Mouse (Mus musculus) activated CD4-positive, CD25-positive, alpha-beta regulatory T cell, adult 9 weeks (primary cell): ENCODE data around the gene Zfp120. TPM values are rescaled to one million over a fixed set of nuclear protein-coding genes. Genes with fewer than 3 reads are reported as not detected.

ENCODE experiments used
- polyA plus RNA-seq: library from polyadenylated mRNA; unstranded; fragments of 100-300 nt; shearing (Covaris generic); gene quantifications from one replicate; pipeline ENCODE4 v1.2.1, GENCODE M21; 2017

The Zfp120 gene
- 31.1 TPM for polyA plus RNA-seq

GRCm38 (mm10) chr2:150136435-150136897 is at the start of gene Zfp120:
TSS of gene Zfp120 (minus strand) at chr2:150136708.

DNA sequence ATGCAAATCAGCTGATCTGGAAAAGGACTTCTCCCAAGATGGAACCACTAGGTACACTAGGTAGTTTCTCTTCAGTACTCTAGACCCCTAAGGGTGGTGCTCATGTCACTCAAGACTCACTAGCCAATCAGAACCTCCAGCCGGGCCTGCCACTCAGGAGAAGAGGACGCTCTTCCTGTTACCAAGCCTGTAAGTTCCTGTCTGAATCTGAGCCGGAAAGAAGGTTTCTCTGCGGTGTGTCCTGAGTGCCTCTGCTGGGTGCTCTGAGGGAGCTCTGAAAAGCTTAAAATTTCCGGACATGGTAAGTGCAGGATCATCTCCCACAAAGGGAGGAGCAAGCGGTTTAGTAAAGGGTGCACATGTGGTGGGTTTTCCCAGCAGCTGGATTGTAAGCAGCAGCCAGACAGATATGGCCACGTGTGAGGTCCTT is 45.1 kb upstream of the Zfp120 start, which contains the start of gene Gm14139:
TSS of gene Gm14139 (plus strand) at position 186 of the 430 bp plus-strand sequence.

GRCm38 (mm10) chr2:150179579-150179978 is 43.1 kb upstream of the Zfp120 start, which contains the start of gene Gm10770:
TSS of gene Gm10770 (minus strand) at chr2:150179679.

Other genes starting within 250 kb of the Zfp120 start
- gene Gm10770, start 43.0 kb upstream of the Zfp120 start, polyA plus RNA-seq = not detected
- 1.7 TPM for gene Gm14139, start 45.0 kb upstream of the Zfp120 start, polyA plus RNA-seq
- 18.2 TPM for gene Zfp937, start 81.4 kb upstream of the Zfp120 start, polyA plus RNA-seq
- gene Gm21994, start 118.9 kb upstream of the Zfp120 start, polyA plus RNA-seq = 46.5 TPM
- gene Gm14124, start 120.8 kb upstream of the Zfp120 start, polyA plus RNA-seq = 0.26 TPM
- gene Gm10130, start 187.0 kb upstream of the Zfp120 start, polyA plus RNA-seq = 26.5 TPM
- gene 3300002I08Rik, start 226.1 kb upstream of the Zfp120 start, polyA plus RNA-seq = 8.5 TPM